Mouse (Mus musculus) CH12.LX (cell line): ENCODE data around the gene Lad1. TPM values are rescaled to one million over a fixed set of nuclear protein-coding genes. Genes with fewer than 3 reads are reported as not detected.
A peak's percentile ranks its signal among the peaks of the same experiment; 100 is the strongest.

ENCODE experiments used
- DNase-seq: peaks from one replicate; pipeline ENCODE4 v3.0.0-alpha.2; 2013; ENCODE audit errors: extremely low read depth
- H3K27ac ChIP-seq: 2 replicates; pipeline ENCODE4 v1.5.1; 2012; ENCODE audit warnings: low read depth, mild to moderate bottlenecking, control low read depth, moderate library complexity; ENCODE audit not compliant: insufficient read depth
- H3K27me3 ChIP-seq: replicated peaks from 2 replicates; pipeline ENCODE3; 2012; ENCODE audit warnings: inconsistent platforms
- H3K36me3 ChIP-seq, 2 experiments: replicated peaks in 1 of 2; 2 replicates each; pipeline versions ENCODE3 to v1.6.1; 2012; ENCODE audit warnings: inconsistent platforms in 1 of 2, low read length in 1 of 2, mild to moderate bottlenecking in 1 of 2, mixed read lengths in 1 of 2, moderate library complexity in 1 of 2; ENCODE audit not compliant: control insufficient read depth in 1 of 2, insufficient read depth in 1 of 2
- H3K4me1 ChIP-seq, 2 experiments: 2 replicates each; pipeline ENCODE4 v1.6.1; 2012; ENCODE audit warnings: inconsistent platforms in 1 of 2, moderate library complexity in 1 of 2; ENCODE audit not compliant: insufficient read depth in 2 of 2, control insufficient read depth in 1 of 2
- H3K4me2 ChIP-seq: 2 replicates; pipeline ENCODE4 v1.6.1; 2012; ENCODE audit warnings: low read depth, mild to moderate bottlenecking, control low read depth; ENCODE audit not compliant: poor library complexity, insufficient read depth, severe bottlenecking
- H3K4me3 ChIP-seq, 3 experiments: fragments of 150-350 bp in 1 of 3; sonication (generic) in 1 of 3; replicated peaks in 1 of 3; 2 replicates each; pipeline versions ENCODE3 to v1.5.1; 2011 to 2012; ENCODE audit warnings: low read depth in 2 of 3, low read length in 2 of 3, mild to moderate bottlenecking in 2 of 3, moderate library complexity in 2 of 3, control low read depth in 1 of 3, improper control_type of control experiment in 1 of 3, inconsistent platforms in 1 of 3, mixed read lengths in 1 of 3; ENCODE audit not compliant: poor library complexity in 1 of 3
- H3K79me2 ChIP-seq: replicated peaks from 2 replicates; pipeline ENCODE4 v1.6.1; 2012; ENCODE audit warnings: mild to moderate bottlenecking, moderate library complexity; ENCODE audit not compliant: control insufficient read depth, poor library complexity, insufficient read depth, severe bottlenecking; ENCODE audit errors: extremely low read depth
- H3K9ac ChIP-seq: 2 replicates; pipeline ENCODE4 v1.6.1; 2012; ENCODE audit warnings: low read depth, mild to moderate bottlenecking, control low read depth, moderate library complexity; ENCODE audit not compliant: insufficient read depth
- H3K9me3 ChIP-seq: replicated peaks from 2 replicates; pipeline ENCODE3; 2012; ENCODE audit warnings: low read length, inconsistent platforms, mixed read lengths
- CHD1 ChIP-seq: IDR thresholded peaks from 2 replicates; pipeline ENCODE4 v1.6.1; 2012; ENCODE audit warnings: low read depth, low read length, improper control_type of control experiment, inconsistent platforms
- CTCF ChIP-seq, 2 experiments: IDR thresholded peaks in 1 of 2; conservative IDR thresholded peaks in 1 of 2; 2 replicates each; pipeline ENCODE4 v1.5.1; 2011 to 2012; ENCODE audit warnings: low read depth in 2 of 2, low read length in 2 of 2, improper control_type of control experiment in 1 of 2, inconsistent platforms in 1 of 2, mild to moderate bottlenecking in 1 of 2, moderate library complexity in 1 of 2
- E2F4 ChIP-seq: IDR thresholded peaks from 2 replicates; pipeline ENCODE4 v1.6.1; 2011; ENCODE audit warnings: low read depth, low read length, improper control_type of control experiment; ENCODE audit not compliant: insufficient replicate concordance
- ETS1 ChIP-seq: conservative IDR thresholded peaks from 2 replicates; pipeline ENCODE4 v1.6.1; 2012; ENCODE audit warnings: low read depth, mild to moderate bottlenecking, inconsistent platforms, low read length, improper control_type of control experiment, moderate library complexity
- JUND ChIP-seq: conservative IDR thresholded peaks from 2 replicates; pipeline ENCODE4 v1.6.1; 2011; ENCODE audit warnings: low read depth, low read length, improper control_type of control experiment
- KAT2A ChIP-seq: IDR thresholded peaks from 2 replicates; pipeline ENCODE4 v1.6.1; 2012; ENCODE audit warnings: low read length, improper control_type of control experiment, inconsistent platforms; ENCODE audit not compliant: insufficient replicate concordance
- MAFK ChIP-seq: IDR thresholded peaks from 2 replicates; pipeline ENCODE4 v1.6.1; 2011; ENCODE audit warnings: low read length, improper control_type of control experiment; ENCODE audit not compliant: insufficient replicate concordance
- MAX ChIP-seq: IDR thresholded peaks from 2 replicates; pipeline ENCODE4 v1.6.1; 2011; ENCODE audit warnings: low read length, improper control_type of control experiment
- MAZ ChIP-seq: IDR thresholded peaks from 2 replicates; pipeline ENCODE4 v1.6.1; 2012; ENCODE audit warnings: low read depth, mild to moderate bottlenecking, inconsistent platforms, low read length, improper control_type of control experiment, moderate library complexity
- MXI1 ChIP-seq: IDR thresholded peaks from 2 replicates; pipeline ENCODE4 v1.6.1; 2011; ENCODE audit warnings: mild to moderate bottlenecking, low read depth, low read length, improper control_type of control experiment
- NRF1 ChIP-seq: IDR thresholded peaks from 2 replicates; pipeline ENCODE4 v1.6.1; 2014; ENCODE audit warnings: low read depth, mild to moderate bottlenecking, inconsistent platforms, low read length, improper control_type of control experiment, moderate library complexity
- POLR2A ChIP-seq: IDR thresholded peaks from 2 replicates; pipeline ENCODE4 v1.6.1; 2011; ENCODE audit warnings: low read depth, mild to moderate bottlenecking, improper control_type of control experiment, low read length
- RAD21 ChIP-seq: IDR thresholded peaks from 2 replicates; pipeline ENCODE4 v1.6.1; 2011; ENCODE audit warnings: low read depth, mild to moderate bottlenecking, low read length, improper control_type of control experiment, moderate library complexity
- RCOR1 ChIP-seq: conservative IDR thresholded peaks from 2 replicates; pipeline ENCODE4 v1.6.1; 2012; ENCODE audit warnings: low read depth, mild to moderate bottlenecking, inconsistent platforms, low read length, improper control_type of control experiment
- SIN3A ChIP-seq: IDR thresholded peaks from 2 replicates; pipeline ENCODE4 v1.6.1; 2012; ENCODE audit warnings: low read length, improper control_type of control experiment, inconsistent platforms
- SMC3 ChIP-seq: IDR thresholded peaks from 2 replicates; pipeline ENCODE4 v1.6.1; 2011; ENCODE audit warnings: low read depth, low read length, improper control_type of control experiment
- TBP ChIP-seq: conservative IDR thresholded peaks from 2 replicates; pipeline ENCODE4 v1.6.1; 2011; ENCODE audit warnings: low read depth, low read length, improper control_type of control experiment
- UBTF ChIP-seq: IDR thresholded peaks from 2 replicates; pipeline ENCODE4 v1.6.1; 2012; ENCODE audit warnings: low read depth, mild to moderate bottlenecking, inconsistent platforms, low read length, improper control_type of control experiment, moderate library complexity
- USF2 ChIP-seq: conservative IDR thresholded peaks from 2 replicates; pipeline ENCODE4 v1.6.1; 2011; ENCODE audit warnings: low read depth, low read length, improper control_type of control experiment
- ZC3H11A ChIP-seq: IDR thresholded peaks from 2 replicates; pipeline ENCODE4 v1.6.1; 2012; ENCODE audit warnings: low read depth, mild to moderate bottlenecking, inconsistent platforms, low read length, improper control_type of control experiment
- ZMIZ1 ChIP-seq: IDR thresholded peaks from 2 replicates; pipeline ENCODE4 v1.6.1; 2012; ENCODE audit warnings: low read depth, mild to moderate bottlenecking, inconsistent platforms, low read length, improper control_type of control experiment
- dilution Hi-C: fragments of 300-500 bp; cut with MboI; formaldehyde crosslinking; loops from 2 replicates; pipeline ENCODE4 v1.14.3; 2020; ENCODE audit warnings: low sequenced_read_pairs; ENCODE audit not compliant: extremely low pct_unique_long_range_greater_than_20kb, extremely low pct_ligation_motif_present
- in situ Hi-C: fragments of 300-500 bp; cut with MboI; formaldehyde crosslinking; loops from 3 replicates; pipeline ENCODE4 v1.14.3; 2019; ENCODE audit warnings: low sequenced_read_pairs, low pct_ligation_motif_present, low pct_unique_long_range_greater_than_20kb, mixed read lengths
- polyA plus RNA-seq: library from polyadenylated mRNA; unstranded; fragments of >175 nt; gene quantifications from 2 replicates; pipeline ENCODE4 v1.2.1, GENCODE M21; 2012; ENCODE audit warnings: low read depth; ENCODE audit not compliant: insufficient read length
- total RNA-seq, 2 experiments: library from RNA; depleted of rRNA; stranded (reverse); fragments of 300-350 nt in 1 of 2; fragments of >200 nt in 1 of 2; gene quantifications; 2 replicates each; pipeline ENCODE4 v1.2.3; 2012 to 2014

Lad1 gene
- total and polyA plus RNA-seq, 3 experiments, result 0.17 TPM; not detected in 2

DNA sequence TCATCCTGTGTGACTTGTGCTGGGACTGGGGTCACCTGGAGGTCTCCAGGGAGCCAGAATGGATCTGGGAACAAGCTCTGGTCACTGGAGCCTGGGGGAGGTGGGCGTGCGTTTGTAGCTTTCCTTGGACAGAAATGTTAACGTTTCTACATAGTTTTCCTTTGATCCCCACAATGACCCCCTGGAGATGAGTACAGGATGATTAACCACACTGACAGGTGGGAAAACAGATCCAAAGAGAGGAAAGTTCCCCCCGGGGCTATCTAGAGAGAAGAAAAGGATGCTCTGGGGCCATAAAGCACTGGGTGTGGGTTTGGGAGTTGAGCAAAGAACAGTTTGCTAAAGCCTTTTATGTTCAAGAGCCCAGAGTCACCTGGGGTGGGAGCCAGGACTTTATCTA, 37.7 kb upstream of the Lad1 start:
- TF ChIP-seq USF2 (no peak), CTCF (conservative IDR thresholded peaks at IDR 0.05 in 1 of 2, IDR thresholded peaks at IDR 0.05 in 1 of 2; ENCODE audit: low read depth in 2 of 2, low read length in 2 of 2) (no peak), TBP (no peak), UBTF (no peak), JUND (no peak), MXI1 (no peak), MAX (no peak), ETS1 (no peak), SMC3 (no peak), E2F4 (no peak), POLR2A (no peak), MAFK (no peak), ZC3H11A (no peak), KAT2A (no peak), ZMIZ1 (no peak), MAZ (no peak), CHD1 (no peak)
- Histone ChIP-seq H3K27me3 (no peaks in the 10 kb centered on the region), H3K27ac (no peak overlapping the region), H3K4me2 (no peak overlapping the region), H3K9ac (no peak overlapping the region), H3K4me3 (no peak overlapping the region), H3K9me3 (no peaks in the 10 kb centered on the region), H3K4me1 (peaks cover 0 to 4% of the 10 kb centered on the region in 2 experiments; a peak in 3 of 4 replicates), H3K36me3 (no peaks in the 10 kb centered on the region), H3K79me2 (no peaks in the 10 kb centered on the region)
- dilution Hi-C loops, result no loop called here
- no peak for DNase-seq
- in situ Hi-C loops, result loop anchor here (5.0 kb wide), 1 partner anchor 58 kb away; the partner anchor contains the start of gene Csrp1

DNA sequence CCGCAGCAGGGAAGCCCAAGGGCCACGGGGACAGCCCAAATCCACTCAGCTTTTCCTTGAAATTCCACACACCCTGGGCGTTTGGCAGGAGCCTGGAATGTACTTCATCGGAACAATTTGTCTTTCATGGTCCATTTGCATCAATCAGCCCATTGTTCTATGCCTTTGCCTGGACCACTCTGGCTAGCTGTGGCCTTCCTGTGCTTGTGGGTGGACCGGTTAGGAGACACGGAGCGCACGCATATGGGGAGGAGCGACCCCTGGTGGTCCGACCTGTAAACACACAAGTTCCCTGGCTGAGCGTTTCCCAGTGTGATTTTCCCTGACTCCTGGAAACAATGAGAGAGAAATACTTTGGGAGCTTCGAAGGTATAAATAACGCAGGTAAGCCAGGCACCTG, 37.2 kb upstream of the Lad1 start:
- TF ChIP-seq ZC3H11A (peak; percentile 77), RAD21 (peak; percentile 89), NRF1 (no peak), SMC3 (peak; percentile 98), RCOR1 (no peak), CTCF (conservative IDR thresholded peaks at IDR 0.05 in 1 of 2, IDR thresholded peaks at IDR 0.05 in 1 of 2; ENCODE audit: low read depth in 2 of 2, low read length in 2 of 2) (peak; percentile 65 to 97), SIN3A (no peak)
- Histone ChIP-seq H3K4me3 (no peak overlapping the region), H3K4me2 (no peak overlapping the region), H3K4me1 (peaks cover 0 to 4% of the 10 kb centered on the region in 2 experiments; a peak in 3 of 4 replicates), H3K9me3 (no peaks in the 10 kb centered on the region), H3K27me3 (no peaks in the 10 kb centered on the region), H3K36me3 (no peaks in the 10 kb centered on the region), H3K9ac (no peak overlapping the region), H3K27ac (no peak overlapping the region), H3K79me2 (no peaks in the 10 kb centered on the region)
- in situ Hi-C loops, result loop anchor here (5.0 kb wide), 1 partner anchor 59 kb away; the partner anchor contains the start of gene Csrp1
- dilution Hi-C loops, result no loop called here
- DNase-seq, result no peak
